Mouse (Mus musculus) G1E (cell line): ENCODE measurements around the gene R3hdm2. TPM values are rescaled to one million over a fixed set of nuclear protein-coding genes. Genes with fewer than 3 reads are reported as not detected.

Experiments
- ATAC-seq: 2 replicates; pipeline ENCODE4 v1.8.0; 2016; ENCODE audit warnings: mild to moderate bottlenecking; ENCODE audit not compliant: insufficient number of reproducible peaks, poor library complexity, low FRiP score, severe bottlenecking; ENCODE audit errors: extremely low read depth
- DNase-seq: peaks from one replicate; pipeline ENCODE4 v3.0.0; 2012; ENCODE audit warnings: low spot score
- H3K27me3 ChIP-seq: 2 replicates; pipeline ENCODE4 v1.6.1; 2012; ENCODE audit warnings: mild to moderate bottlenecking, low read length, inconsistent platforms; ENCODE audit not compliant: insufficient read depth
- H3K36me3 ChIP-seq: replicated peaks from 2 replicates; pipeline ENCODE3; 2012; ENCODE audit warnings: mild to moderate bottlenecking, inconsistent platforms
- H3K4me1 ChIP-seq: 2 replicates; pipeline ENCODE4 v1.6.1; 2012; ENCODE audit warnings: low read depth, low read length, inconsistent platforms, mixed read lengths; ENCODE audit not compliant: insufficient read depth
- H3K4me3 ChIP-seq: 2 replicates; pipeline ENCODE4 v1.5.1; 2012; ENCODE audit warnings: low read depth, mild to moderate bottlenecking, inconsistent platforms, low read length, moderate library complexity, mixed read lengths
- H3K9me3 ChIP-seq: replicated peaks from 2 replicates; pipeline ENCODE4 v1.6.1; 2012; ENCODE audit warnings: inconsistent platforms
- CTCF ChIP-seq: IDR thresholded peaks from 2 replicates; pipeline ENCODE4 v1.5.1; 2012; ENCODE audit warnings: low read depth, low read length, inconsistent platforms, mixed read lengths
- GATA1 ChIP-seq: IDR thresholded peaks from 2 replicates; pipeline ENCODE4 v1.6.1; 2012; ENCODE audit warnings: borderline replicate concordance, low read length, inconsistent platforms, mixed read lengths
- GATA2 ChIP-seq: IDR thresholded peaks from 2 replicates; pipeline ENCODE4 v1.6.1; 2012; ENCODE audit warnings: low read depth, low read length, inconsistent platforms, borderline replicate concordance
- POLR2AphosphoS5 ChIP-seq: IDR thresholded peaks from 2 replicates; pipeline ENCODE4 v1.6.1; 2012; ENCODE audit warnings: low read depth, low read length, inconsistent platforms; ENCODE audit not compliant: insufficient replicate concordance
- TAL1 ChIP-seq: conservative IDR thresholded peaks from 2 replicates; pipeline ENCODE4 v1.6.1; 2012; ENCODE audit warnings: low read depth, low read length, inconsistent platforms, mixed read lengths
- polyA plus RNA-seq: library from polyadenylated mRNA; stranded (reverse); fragments of >175 nt; gene quantifications from 2 replicates; pipeline ENCODE4 v1.2.3, GENCODE M21; 2012
- total RNA-seq, 2 experiments: library from RNA; stranded (forward) in 1 of 2; stranded (reverse) in 1 of 2; fragments of 200-1000 nt in 1 of 2; fragments of >200 nt in 1 of 2; fragmentation: Nextera tagmentation in 1 of 2; gene quantifications; 2 replicates each; pipeline ENCODE4 v1.2.3; 2014 to 2017

Gene R3hdm2
- total and polyA plus RNA-seq, 3 experiments: 14.8 to 123 (median 97.4) TPM

- Histone ChIP-seq H3K4me1 (no peaks in the 10 kb centered on the region), H3K27me3 (no peaks in the 10 kb centered on the region), H3K36me3 (peaks cover 84% of the 10 kb centered on the region), H3K4me3 (no peak overlapping the region), H3K9me3 (no peaks in the 10 kb centered on the region)
- no peak for ATAC-seq
- TF ChIP-seq POLR2AphosphoS5: no peak
- no peak for DNase-seq
Measured at GRCm38 (mm10) chr10:127479131-127479530, 99.0 kb downstream of the R3hdm2 start.

GRCm38 (mm10) chr10:127480833-127481813 is 101.0 kb downstream of the R3hdm2 start:
- Histone ChIP-seq H3K27me3 (no peaks in the 10 kb centered on the region), H3K4me1 (no peaks in the 10 kb centered on the region), H3K36me3 (peaks cover 85% of the 10 kb centered on the region), H3K4me3 (no peak overlapping the region), H3K9me3 (no peaks in the 10 kb centered on the region)
- ATAC-seq (no peak), DNase-seq (no peak)
- TF ChIP-seq POLR2AphosphoS5 (no peak), CTCF (no peak), TAL1 (no peak), GATA2 (no peak), GATA1 (no peak)

GRCm38 (mm10) chr10:127485235-127485634 is 105.1 kb downstream of the R3hdm2 start:
- Histone ChIP-seq H3K9me3 (no peaks in the 10 kb centered on the region), H3K27me3 (no peaks in the 10 kb centered on the region), H3K36me3 (peaks cover 84% of the 10 kb centered on the region), H3K4me1 (no peaks in the 10 kb centered on the region), H3K4me3 (no peak overlapping the region)
- DNase-seq: no peak
- TF ChIP-seq GATA1 (no peak), GATA2 (no peak), TAL1 (no peak), CTCF (no peak), POLR2AphosphoS5 (no peak)
- no peak for ATAC-seq

GRCm38 (mm10) chr10:127488856-127489255 is 108.7 kb downstream of the R3hdm2 start:
- H3K4me3 ChIP-seq: no peak overlapping the region
- no peak for TF ChIP-seq POLR2AphosphoS5
- no peak for TF ChIP-seq GATA1
- TF ChIP-seq CTCF: no peak
- no peak for TF ChIP-seq GATA2
- TF ChIP-seq TAL1: no peak
- DNase-seq (no peak), ATAC-seq (no peak)
- H3K9me3 ChIP-seq: no peaks in the 10 kb centered on the region
- H3K36me3 ChIP-seq: peaks cover 89% of the 10 kb centered on the region
- no peaks in the 10 kb centered on the region for H3K27me3 ChIP-seq
- no peaks in the 10 kb centered on the region for H3K4me1 ChIP-seq

- Histone ChIP-seq H3K36me3 (peaks cover 88% of the 10 kb centered on the region), H3K27me3 (no peaks in the 10 kb centered on the region), H3K9me3 (no peaks in the 10 kb centered on the region), H3K4me1 (no peaks in the 10 kb centered on the region), H3K4me3 (no peak overlapping the region)
- DNase-seq (no peak), ATAC-seq (no peak)
- TF ChIP-seq TAL1 (no peak), GATA2 (no peak), CTCF (no peak), POLR2AphosphoS5 (no peak), GATA1 (no peak)
Measured at GRCm38 (mm10) chr10:127490160-127491127, 110.3 kb downstream of the R3hdm2 start.

- H3K27me3 ChIP-seq: no peaks in the 10 kb centered on the region
- ATAC-seq (no peak), DNase-seq (no peak)
- TF ChIP-seq CTCF (no peak), TAL1 (no peak), GATA1 (no peak), POLR2AphosphoS5 (no peak), GATA2 (no peak)
- no peaks in the 10 kb centered on the region for H3K9me3 ChIP-seq
- peaks cover 89% of the 10 kb centered on the region for H3K36me3 ChIP-seq
- H3K4me1 ChIP-seq: no peaks in the 10 kb centered on the region
- no peak overlapping the region for H3K4me3 ChIP-seq
Measured at GRCm38 (mm10) chr10:127491128-127491512, 111.0 kb downstream of the R3hdm2 start.
